Mouse (Mus musculus) CD4-positive, CD25-positive, alpha-beta regulatory T cell, adult 4 months (primary cell): ENCODE data around the gene Unc5b. TPM values are rescaled to one million over a fixed set of nuclear protein-coding genes. Genes with fewer than 3 reads are reported as not detected.

Experiments used
- ATAC-seq: one replicate; pipeline ENCODE4 v1.8.0; 2017
- polyA plus RNA-seq, 2 experiments: library from polyadenylated mRNA; unstranded; fragments of 100-300 nt; shearing (Covaris generic); gene quantifications; one replicate each; pipeline ENCODE4 v1.2.1; 2017

Gene Unc5b
- polyA plus RNA-seq, 2 experiments from 2014 or later, result not detected

DNA sequence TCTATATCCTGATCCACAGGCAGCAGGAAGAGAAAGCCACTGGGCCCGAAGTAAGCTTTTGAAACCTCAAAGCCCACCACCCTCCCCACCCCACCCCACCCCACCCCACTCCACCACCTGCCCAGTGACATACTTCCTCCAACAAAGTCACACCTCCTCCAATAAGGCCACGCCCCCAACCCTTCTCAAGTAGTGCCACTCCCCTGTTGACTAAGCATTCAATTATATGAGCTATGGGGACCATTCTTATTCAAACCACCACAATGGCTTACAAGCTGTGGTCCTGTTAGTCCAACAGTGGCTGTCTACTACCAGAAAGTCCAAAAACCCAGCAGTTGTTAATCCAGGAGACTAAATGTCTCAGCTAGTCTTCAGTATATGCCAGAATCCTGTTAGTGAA is 112.9 kb downstream of the Unc5b start:
- no peak for ATAC-seq

DNA sequence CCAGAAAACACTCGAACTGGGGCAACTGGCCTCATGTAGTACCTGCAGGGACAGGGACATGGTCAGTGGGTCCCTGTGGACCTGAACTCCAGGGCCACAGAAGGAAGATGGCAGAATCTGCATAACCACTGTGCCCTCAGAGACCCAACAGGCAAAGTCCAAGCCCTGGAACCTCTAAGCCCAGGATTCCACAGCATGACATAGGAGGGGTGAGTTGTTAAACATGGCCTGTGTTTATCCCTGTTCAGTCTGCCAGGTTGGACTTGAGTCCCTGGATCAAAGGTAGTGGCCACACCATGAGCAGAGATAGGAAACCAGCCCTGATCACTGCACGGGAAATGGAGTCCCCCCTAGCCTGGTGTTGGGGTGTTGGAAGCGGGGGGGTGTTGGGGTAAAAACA is 114.9 kb downstream of the Unc5b start:
- no peak for ATAC-seq

Other genes starting within 250 kb of the Unc5b start
- 1 to 10 TPM; 6.7 to 8.1 TPM for gene Cdh23, start 135.1 kb downstream of the Unc5b start, polyA plus RNA-seq
- 10 to 100 TPM; 16.5 to 37.5 TPM for gene Slc29a3, start 78.8 kb downstream of the Unc5b start, polyA plus RNA-seq